Mouse (Mus musculus): ENCODE results near the gene Klf12.

The Klf12 gene

DNA sequence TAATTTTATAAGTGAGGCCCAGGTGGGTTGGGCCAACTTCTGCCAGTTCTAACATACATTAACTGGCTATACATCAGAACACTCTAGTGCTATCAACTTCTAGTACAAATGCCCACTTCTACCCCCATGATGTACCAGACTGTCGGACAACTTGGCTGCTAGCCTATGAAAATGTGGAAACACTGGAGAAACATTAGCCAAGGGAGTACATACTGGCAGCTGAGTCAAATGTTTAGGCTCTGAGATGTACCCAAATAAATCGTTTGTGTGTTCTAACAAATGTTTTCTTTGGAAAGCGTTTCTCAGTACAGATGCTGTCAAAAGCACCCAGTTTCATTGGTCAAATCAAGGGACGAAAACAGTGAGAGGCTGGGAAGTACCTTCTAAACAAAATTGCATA, 152.0 kb downstream of the Klf12 start:
- no peak for DNase-seq (ENCODE audit: low spot score)

DNA sequence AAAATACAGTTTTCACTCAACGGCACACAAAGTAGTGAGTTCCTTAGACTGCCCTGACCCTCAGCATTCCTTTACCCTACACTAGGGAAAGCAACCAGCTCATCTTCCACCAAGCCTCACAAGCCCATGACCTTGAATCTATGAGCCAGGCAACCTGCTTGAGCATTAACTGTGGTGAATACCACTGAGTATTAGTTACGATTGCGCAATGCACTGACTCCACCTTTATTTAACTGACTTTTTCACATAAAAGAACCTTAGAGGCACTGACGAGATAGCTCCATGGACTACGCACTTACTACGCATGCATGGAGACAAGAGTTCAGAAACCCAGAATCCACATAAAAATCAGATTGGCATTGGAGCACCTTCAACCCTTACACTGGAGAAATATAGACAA, 158.4 kb downstream of the Klf12 start:
- DNase-seq (ENCODE audit: low spot score): no peak

GRCm38 (mm10) chr14:100121075-100121474, 163.4 kb downstream of the Klf12 start:
- DNase-seq (ENCODE audit: low spot score): no peak

GRCm38 (mm10) chr14:100119866-100120265, 164.6 kb downstream of the Klf12 start:
- no peak for DNase-seq (ENCODE audit: low spot score)

GRCm38 (mm10) chr14:100113419-100113818, 171.1 kb downstream of the Klf12 start:
- DNase-seq (ENCODE audit: low spot score): peak; percentile 29

DNA sequence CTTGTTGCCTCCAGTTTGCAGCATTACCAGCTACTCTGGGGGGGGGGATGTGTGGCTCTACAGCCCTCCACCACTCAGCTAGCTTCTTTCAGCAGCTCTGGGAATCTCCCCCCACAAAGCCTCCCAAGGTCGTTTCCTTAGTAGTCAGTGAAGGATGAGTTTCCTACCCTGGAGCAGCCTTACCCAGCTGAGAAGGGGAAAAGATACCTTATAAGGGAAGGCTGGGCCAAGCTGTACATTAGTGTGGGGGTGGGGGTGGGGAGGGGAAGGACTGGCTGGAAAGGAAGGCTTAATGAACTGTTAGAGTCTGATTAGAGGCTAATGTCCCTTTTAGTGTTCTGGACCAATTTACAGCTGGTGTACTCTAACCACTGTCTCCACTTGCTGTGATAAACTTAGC, 172.7 kb downstream of the Klf12 start:
- peak; percentile 27 for DNase-seq (ENCODE audit: low spot score)

DNA sequence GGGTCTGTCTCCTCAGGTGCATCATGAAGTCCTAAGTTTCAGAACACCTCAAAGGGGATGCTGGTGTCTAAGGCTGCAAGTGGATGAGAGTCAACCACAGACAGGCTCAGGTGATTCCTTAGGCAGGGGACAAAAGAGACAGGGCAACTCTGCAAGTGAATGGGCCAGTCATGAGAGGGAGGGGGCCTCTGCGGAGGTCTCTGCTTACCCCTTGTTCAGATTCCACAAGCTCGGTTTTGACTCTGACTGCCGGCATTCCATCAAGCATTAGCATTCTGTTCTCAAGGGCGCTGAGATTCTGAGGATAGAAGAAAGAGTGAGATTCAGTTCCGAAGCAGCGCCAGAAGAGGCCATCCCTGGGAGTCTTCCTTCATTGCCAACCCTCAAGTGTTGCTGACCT, 174.9 kb downstream of the Klf12 start:
- peak; percentile 32 for DNase-seq (ENCODE audit: low spot score)

DNA sequence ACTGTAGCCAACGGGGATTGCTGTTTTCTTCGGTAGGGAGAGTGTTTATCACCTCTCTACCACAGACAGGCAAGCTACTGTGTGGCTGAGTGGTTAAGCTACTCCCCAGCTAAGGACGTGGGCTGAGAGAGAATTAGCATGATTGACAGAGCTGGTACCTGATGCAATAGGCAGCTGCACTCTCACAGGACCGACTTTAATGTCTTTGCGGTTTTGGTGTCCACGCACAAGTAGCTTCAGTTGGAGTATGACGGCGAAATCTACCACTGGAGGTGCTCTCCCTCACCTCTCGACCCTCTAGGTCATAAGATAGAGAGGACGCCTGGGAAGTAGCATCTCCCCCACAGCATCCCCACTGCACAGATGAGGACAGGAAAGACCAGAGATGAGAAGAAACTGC, 178.9 kb downstream of the Klf12 start:
- DNase-seq (ENCODE audit: low spot score): no peak

DNA sequence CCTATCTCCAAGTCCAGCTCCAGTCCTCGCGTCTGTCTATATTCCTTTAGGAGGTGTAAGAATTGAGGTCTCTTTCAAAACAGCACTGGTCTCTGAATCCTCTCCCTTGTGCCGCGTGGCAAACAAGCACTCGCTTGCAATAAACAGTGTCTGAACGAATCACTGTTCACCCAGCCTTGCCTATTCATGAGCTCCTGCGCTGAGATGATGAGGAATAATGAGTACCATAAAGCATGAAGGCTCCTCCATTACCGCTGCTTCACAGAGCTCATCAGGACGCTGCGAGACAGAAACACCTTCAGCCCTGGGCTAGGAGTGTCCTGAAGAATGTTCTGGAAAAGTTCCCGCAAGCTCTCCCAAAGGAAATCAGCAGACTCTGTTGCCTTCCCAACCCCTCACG, 179.7 kb downstream of the Klf12 start:
- DNase-seq (ENCODE audit: low spot score): no peak

DNA sequence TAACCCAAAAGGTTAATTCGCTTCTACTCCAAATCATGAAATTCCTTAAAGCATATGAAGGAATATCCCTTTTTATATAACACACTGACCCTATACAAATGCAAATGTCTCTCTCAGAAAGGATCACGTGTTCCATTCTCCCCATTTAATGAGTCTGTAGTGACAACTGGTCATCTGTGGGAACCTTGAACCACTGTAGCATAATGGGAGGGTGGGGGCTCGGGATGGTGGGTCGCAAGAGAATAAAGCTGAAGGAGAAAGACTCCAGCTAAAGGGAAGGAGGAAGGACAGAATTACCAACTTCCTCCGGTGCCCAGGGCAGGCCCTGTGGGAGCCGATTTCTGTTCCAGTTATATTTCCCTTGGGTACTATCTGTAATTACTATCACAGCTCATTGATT, 180.7 kb downstream of the Klf12 start:
- no peak for DNase-seq (ENCODE audit: low spot score)

GRCm38 (mm10) chr14:100097208-100098189, 187.0 kb downstream of the Klf12 start:
- no peak for DNase-seq (ENCODE audit: low spot score)

DNA sequence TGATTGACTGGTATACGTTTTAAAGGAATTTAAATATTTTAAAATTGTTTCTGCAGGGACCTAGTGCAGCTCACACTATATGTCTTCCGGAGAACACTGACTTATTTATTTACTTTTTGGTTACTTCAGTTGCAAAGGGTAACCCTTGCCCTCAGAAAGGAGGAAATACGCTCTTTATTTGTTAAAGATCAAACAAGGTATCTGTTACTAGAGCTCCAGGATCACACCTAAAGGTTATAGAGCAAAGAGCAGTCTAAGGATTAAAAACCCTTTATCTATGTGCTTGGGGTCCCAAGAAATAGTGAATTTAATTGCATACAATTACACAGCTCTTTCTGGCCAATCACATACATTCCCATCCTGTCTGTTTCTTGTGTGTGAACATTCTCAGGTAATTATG, 188.7 kb downstream of the Klf12 start:
- no peak for DNase-seq (ENCODE audit: low spot score)

- DNase-seq (ENCODE audit: low spot score): no peak
Measured at GRCm38 (mm10) chr14:100090517-100090916, 194.0 kb downstream of the Klf12 start.

GRCm38 (mm10) chr14:100079620-100080019, 204.9 kb downstream of the Klf12 start:
- no peak for DNase-seq (ENCODE audit: low spot score)

- peak; percentile 32 for DNase-seq (ENCODE audit: low spot score)
Measured at GRCm38 (mm10) chr14:100072431-100073195, 211.9 kb downstream of the Klf12 start.

GRCm38 (mm10) chr14:100069543-100070090, 214.9 kb downstream of the Klf12 start:
- DNase-seq (ENCODE audit: low spot score): no peak

DNA sequence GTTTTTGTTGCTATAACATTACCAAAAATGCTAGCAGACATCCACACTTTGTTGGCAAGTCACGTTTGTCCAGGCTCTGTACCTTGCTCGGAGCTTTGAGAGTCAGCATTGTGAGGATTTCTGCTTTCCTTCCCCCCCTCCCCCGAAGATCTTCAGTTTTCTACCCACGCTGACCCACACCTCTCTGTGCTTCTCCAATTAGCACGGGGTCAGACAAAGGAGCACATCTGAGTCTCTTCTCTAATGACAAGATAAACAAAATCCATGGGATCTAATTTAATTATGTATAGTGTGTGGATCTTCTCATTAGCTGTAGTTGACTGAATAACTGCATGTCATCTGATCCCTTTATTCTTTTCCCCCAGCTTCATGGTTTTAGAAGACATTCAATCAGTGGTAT, 215.8 kb downstream of the Klf12 start:
- DNase-seq (ENCODE audit: low spot score): no peak

DNA sequence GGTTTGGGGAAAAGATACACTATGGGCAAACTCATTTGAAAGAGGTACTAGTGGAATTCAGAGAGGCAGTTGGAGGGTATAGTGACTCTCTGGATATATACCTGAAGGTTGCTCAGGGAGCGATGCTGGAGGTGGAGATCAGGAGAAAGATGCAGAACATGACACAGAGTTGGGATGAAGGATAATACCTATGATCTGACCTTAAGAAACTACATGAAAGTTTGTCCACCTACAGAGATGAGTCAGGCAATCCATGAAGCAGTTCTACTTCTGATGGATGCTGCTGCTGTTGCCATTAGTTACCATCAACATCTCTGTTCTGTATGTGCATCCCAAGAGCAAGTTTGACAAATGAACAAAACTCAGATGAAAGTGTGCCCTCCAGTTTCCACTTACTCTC, 222.0 kb downstream of the Klf12 start:
- DNase-seq (ENCODE audit: low spot score): no peak

- no peak for DNase-seq (ENCODE audit: low spot score)
Measured at GRCm38 (mm10) chr14:100054150-100054549, 230.3 kb downstream of the Klf12 start.

- DNase-seq (ENCODE audit: low spot score): no peak
Measured at GRCm38 (mm10) chr14:100053456-100053855, 231.0 kb downstream of the Klf12 start.

- no peak for DNase-seq (ENCODE audit: low spot score)
Measured at GRCm38 (mm10) chr14:100052876-100053275, 231.6 kb downstream of the Klf12 start.

- DNase-seq (ENCODE audit: low spot score): no peak
Measured at GRCm38 (mm10) chr14:100045431-100045830, 239.0 kb downstream of the Klf12 start.

- DNase-seq (ENCODE audit: low spot score): no peak
Measured at GRCm38 (mm10) chr14:100041823-100042222, 242.7 kb downstream of the Klf12 start.
